Mouse (Mus musculus) hindbrain, postnatal 0 days (tissue): Measurements from ENCODE around the gene Rras. TPM values are rescaled to one million over a fixed set of nuclear protein-coding genes. Genes with fewer than 3 reads are reported as not detected.

Source experiments
- ATAC-seq: fragments of 200-750 bp; cut with Nextera tagmentation; 2 replicates; pipeline ENCODE4 v1.8.0; 2017; ENCODE audit warnings: mild to moderate bottlenecking, moderate TSS enrichment, moderate library complexity
- DNase-seq: peaks from one replicate; pipeline ENCODE4 v3.0.0-alpha.2; 2015; ENCODE audit warnings: low spot score
- H3K27ac ChIP-seq: fragments of 300-500 bp; sonication (generic); 2 replicates; pipeline ENCODE4 v1.5.1; 2014; ENCODE audit warnings: mild to moderate bottlenecking
- H3K27me3 ChIP-seq: fragments of 300-500 bp; sonication (generic); 2 replicates; pipeline ENCODE4 v1.6.1; 2014; ENCODE audit warnings: low read length, mixed read lengths; ENCODE audit not compliant: insufficient read depth
- H3K36me3 ChIP-seq: fragments of 300-500 bp; sonication (generic); 2 replicates; pipeline ENCODE4 v1.6.1; 2014; ENCODE audit warnings: low read length, mixed read lengths; ENCODE audit not compliant: insufficient read depth
- H3K4me1 ChIP-seq: fragments of 300-500 bp; sonication (generic); 2 replicates; pipeline ENCODE4 v1.6.1; 2014; ENCODE audit warnings: antibody characterized with exemption, low read length, mixed read lengths; ENCODE audit not compliant: insufficient read depth
- H3K4me2 ChIP-seq: fragments of 300-500 bp; sonication (generic); 2 replicates; pipeline ENCODE4 v1.6.1; 2014; ENCODE audit warnings: low read depth, mild to moderate bottlenecking, low read length, moderate library complexity, mixed read lengths
- H3K4me3 ChIP-seq: fragments of 300-500 bp; sonication (generic); 2 replicates; pipeline ENCODE4 v1.5.1; 2014; ENCODE audit warnings: low read length
- H3K9ac ChIP-seq: fragments of 300-500 bp; sonication (generic); replicated peaks from 2 replicates; pipeline ENCODE4 v1.6.1; 2014; ENCODE audit warnings: mild to moderate bottlenecking, low read length, moderate library complexity, mixed read lengths
- H3K9me3 ChIP-seq: fragments of 300-500 bp; sonication (generic); 2 replicates; pipeline ENCODE4 v1.6.1; 2016; ENCODE audit warnings: low read length, mixed read lengths
- CTCF ChIP-seq: IDR thresholded peaks from 2 replicates; pipeline ENCODE4 v1.5.1; 2016; ENCODE audit warnings: antibody characterized with exemption, control low read depth, low read depth
- WGBS: fragments of 180-500 bp; shearing (Covaris S2); extraction: QIAGEN DNeasy Blood & Tissue Kit; methylation state at CpG from one replicate; pipeline ENCODE4 v1.1.7; 2014; 5-methylcytosine and 5-hydroxymethylcytosine counted together
- polyA plus RNA-seq: library from polyadenylated mRNA; unstranded; fragments of >200 nt; fragmentation: Nextera tagmentation; extraction: Ambion mirVana; gene quantifications from 2 replicates; pipeline ENCODE4 v1.2.1, GENCODE M21; 2015
- total RNA-seq: library from RNA; depleted of rRNA; stranded (reverse); fragments of >200 nt; gene quantifications from 2 replicates; pipeline ENCODE4 v1.2.3, GENCODE M21; 2014

The Rras gene
- total and polyA plus RNA-seq, 2 experiments from 2014 or later: 16.9 to 18.6 TPM

DNA sequence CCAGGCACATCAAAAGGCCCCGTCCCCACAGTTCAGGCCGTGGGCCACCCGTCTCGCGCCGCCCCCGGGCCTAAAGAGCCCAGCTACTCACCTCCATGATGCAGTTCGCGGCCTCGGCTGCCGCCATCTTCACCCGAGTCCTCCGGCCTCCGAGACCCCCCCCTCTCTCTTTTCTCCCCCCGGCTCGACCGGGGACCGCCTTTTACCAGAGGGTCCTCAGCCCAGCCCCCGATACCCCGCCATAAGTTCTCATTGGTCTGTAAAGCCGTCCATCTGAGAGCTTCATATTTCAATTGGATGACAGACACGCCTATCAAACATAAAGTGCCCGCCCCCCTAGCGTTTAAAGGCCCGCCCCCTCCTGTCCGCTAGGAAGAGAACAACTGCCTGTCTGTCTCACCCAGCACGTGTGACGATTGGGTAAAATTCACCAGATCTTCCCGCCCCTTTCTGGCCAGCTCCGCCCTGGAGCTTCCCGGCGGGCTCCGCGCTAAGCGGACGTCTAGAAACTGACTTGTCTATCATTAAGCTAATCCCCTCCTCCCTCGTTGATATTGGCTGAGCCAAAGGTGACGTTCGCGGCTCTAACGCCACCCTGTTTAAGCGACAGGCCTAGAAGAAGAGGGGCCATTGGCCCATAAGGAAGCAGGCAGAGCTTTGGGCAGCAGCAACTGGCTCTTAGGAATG lies 31.4 kb upstream of the Rras start, which contains the start of gene Prmt1:
TSS of gene Prmt1 (minus strand) at position 377 of the 687 bp plus-strand sequence.
- no peaks in the 10 kb centered on the region for H3K27me3 ChIP-seq
- H3K9ac ChIP-seq: peak within 1 kb of the TSS; percentile 93
- H3K4me1 ChIP-seq: peaks cover 13% of the 10 kb centered on the region
- H3K27ac ChIP-seq: peak within 1 kb of the TSS; percentile 96
- peaks cover 10% of the 10 kb centered on the region for H3K36me3 ChIP-seq
- peak within 1 kb of the TSS; percentile 81 for H3K4me2 ChIP-seq
- H3K9me3 ChIP-seq: no peaks in the 10 kb centered on the region
- DNase-seq (peak; percentile 100), ATAC-seq (peak; percentile 97)
- WGBS: 1% methylated on average over 40 of the region's 42 CpGs
- no peak for TF ChIP-seq CTCF
- H3K4me3 ChIP-seq: peak within 1 kb of the TSS; percentile 97

DNA sequence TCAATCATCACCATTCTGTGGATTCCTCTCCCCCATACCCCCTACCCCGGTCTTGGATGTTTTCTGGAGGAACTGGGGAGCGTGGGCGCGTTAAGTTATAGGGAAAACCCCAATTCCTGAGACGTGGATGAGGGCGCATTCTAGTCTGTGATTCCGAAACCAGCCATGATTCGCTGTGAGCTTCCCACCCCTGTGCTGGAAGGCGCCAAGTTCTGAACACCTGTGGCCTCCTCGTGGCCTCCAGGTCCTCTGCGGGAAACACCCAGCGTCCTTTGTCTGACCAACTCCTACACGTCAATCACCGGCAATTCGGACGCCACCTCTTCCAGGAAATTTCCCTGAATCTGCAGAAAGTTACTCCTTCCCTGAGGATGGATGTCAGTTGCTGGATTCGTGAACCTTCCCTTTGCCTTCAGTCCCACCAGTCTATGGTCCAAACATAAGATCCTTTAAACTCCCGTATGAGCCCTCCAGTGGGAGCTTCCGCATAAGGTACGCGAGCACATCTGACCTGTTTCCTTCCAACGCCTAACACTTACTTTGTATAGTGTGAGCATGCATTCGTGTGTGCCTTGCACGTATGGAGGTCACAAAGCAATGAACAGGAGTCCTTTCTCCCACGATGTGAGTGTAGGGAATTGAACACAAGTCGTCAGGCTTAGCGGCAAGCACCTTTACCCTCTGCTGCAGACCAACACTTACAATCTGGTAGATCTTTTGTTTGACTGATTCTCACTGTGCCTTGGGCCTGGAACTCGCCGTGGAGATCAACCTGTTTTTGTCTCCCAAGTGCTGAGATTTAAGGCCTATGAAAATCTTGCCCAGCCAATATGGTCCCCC lies 30.7 kb upstream of the Rras start:
- Histone ChIP-seq H3K9ac (peak overlapping the region; percentile 71), H3K27me3 (no peaks in the 10 kb centered on the region), H3K4me1 (peaks cover 13% of the 10 kb centered on the region), H3K36me3 (peaks cover 2% of the 10 kb centered on the region; the same call in 1 of the 2 replicates), H3K4me2 (peak overlapping the region; percentile 81), H3K9me3 (no peaks in the 10 kb centered on the region), H3K27ac (peak overlapping the region; percentile 89), H3K4me3 (peak overlapping the region; percentile 97)
- peak; percentile 3; the same call in 1 of the 2 replicates for ATAC-seq
- TF ChIP-seq CTCF: no peak
- WGBS: under 1% methylated on average over 29 of the region's 29 CpGs
- peak; percentile 35 for DNase-seq

DNA sequence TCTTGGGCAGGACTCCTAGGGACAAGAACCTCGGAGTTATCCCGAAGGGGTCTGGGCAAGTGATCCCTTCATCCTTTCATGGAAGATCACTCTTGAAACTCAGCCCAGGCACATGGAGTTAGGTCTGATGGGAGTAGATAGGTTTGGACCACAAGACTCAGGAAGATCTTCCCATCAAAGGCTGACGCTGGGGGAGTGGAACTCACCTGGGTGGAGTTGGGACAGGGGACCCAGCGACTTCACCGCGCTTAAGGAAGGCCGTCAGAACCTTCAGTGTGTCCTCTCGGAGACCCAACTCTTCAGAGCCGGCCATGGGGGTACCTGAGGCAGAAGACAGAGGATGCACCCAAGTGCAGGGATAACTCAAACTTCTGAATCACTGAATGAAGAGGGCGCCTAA lies 21.1 kb upstream of the Rras start:
- TF ChIP-seq CTCF: no peak
- H3K9ac ChIP-seq: peak overlapping the region; percentile 68; the same call in 1 of the 2 replicates
- H3K4me3 ChIP-seq: peak overlapping the region; percentile 50
- H3K27me3 ChIP-seq: no peaks in the 10 kb centered on the region
- WGBS: 12% methylated on average over 10 of the region's 10 CpGs
- H3K27ac ChIP-seq: no peak overlapping the region
- H3K36me3 ChIP-seq: peaks cover 14% of the 10 kb centered on the region
- DNase-seq (no peak), ATAC-seq (no peak)
- peak overlapping the region; percentile 81 for H3K4me2 ChIP-seq
- H3K9me3 ChIP-seq: no peaks in the 10 kb centered on the region
- peaks cover 5% of the 10 kb centered on the region; the same call in 1 of the 2 replicates for H3K4me1 ChIP-seq

DNA sequence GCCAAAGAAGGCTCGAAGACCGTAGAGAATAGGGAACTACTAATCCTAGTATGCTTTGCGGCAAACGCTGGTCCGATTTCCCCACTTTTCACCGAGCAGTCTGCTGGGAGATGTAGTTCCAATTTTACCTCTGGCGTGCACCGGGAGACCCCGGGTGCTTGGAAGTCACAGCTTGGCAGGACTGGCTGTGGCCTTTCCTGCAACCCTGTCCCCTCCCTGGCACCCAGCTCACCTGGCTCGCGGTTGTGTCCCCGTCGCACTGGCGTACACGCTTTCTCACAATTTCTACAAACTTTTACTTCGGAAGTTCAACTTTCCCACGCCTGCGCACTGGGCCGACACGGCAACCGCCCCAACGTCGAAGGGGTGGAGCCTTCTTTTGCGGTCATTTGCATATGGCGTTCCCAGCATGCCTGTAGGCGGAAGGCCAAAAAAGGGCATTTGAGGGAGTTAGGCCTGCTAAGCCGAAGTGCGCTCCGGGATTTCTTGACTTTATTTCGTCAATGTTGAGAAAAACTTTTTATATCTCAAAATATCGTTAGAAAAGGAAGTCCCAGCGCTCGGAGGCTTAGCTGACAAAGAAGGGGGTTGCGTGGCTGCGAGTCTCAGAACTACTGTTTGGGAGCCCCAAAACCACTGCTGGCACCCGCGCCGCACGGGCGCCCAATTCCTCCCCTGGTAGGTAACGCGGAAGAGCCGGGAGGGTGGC lies 20.4 kb upstream of the Rras start, which contains the start of gene Irf3:
TSS of gene Irf3 (plus strand) at position 418 of the 709 bp plus-strand sequence.
- H3K4me2 ChIP-seq: peak within 1 kb of the TSS; percentile 81
- peak within 1 kb of the TSS; percentile 83 for H3K27ac ChIP-seq
- peaks cover 21% of the 10 kb centered on the region for H3K36me3 ChIP-seq
- WGBS: under 1% methylated on average over 43 of the region's 43 CpGs
- H3K9me3 ChIP-seq: no peaks in the 10 kb centered on the region
- ATAC-seq: peak; percentile 93
- H3K4me1 ChIP-seq: peaks cover 5% of the 10 kb centered on the region; the same call in 1 of the 2 replicates
- H3K9ac ChIP-seq: peak within 1 kb of the TSS; percentile 68
- peak within 1 kb of the TSS; percentile 50 for H3K4me3 ChIP-seq
- peak; percentile 99 for DNase-seq
- no peaks in the 10 kb centered on the region for H3K27me3 ChIP-seq
- TF ChIP-seq CTCF: no peak

DNA sequence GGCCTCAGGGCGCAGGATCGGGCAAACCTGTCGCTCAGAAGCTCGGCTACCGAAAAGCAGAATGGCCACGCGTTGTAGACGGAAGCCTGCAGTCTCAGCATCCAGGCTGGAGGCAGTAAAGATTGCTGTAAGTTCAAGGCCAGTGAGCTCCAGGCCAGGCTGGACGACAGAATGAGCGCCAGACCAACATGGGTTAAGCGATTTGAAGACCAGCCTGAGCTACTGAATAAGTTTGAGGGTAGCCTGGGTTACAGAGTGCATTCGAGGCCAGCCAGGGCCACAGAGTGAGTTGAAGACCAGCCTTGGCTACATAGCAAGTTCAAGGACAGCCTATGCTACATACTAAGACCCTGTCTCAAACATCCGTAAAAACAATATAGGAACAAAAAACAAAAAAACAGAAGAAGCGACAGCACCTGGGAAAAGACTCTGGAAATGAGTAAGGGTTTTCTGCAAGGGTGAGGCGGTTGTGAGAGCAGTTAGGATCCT lies 19.8 kb upstream of the Rras start:
- Histone ChIP-seq H3K27ac (peak overlapping the region; percentile 83), H3K4me1 (peaks cover 5% of the 10 kb centered on the region; the same call in 1 of the 2 replicates), H3K4me2 (peak overlapping the region; percentile 81), H3K27me3 (no peaks in the 10 kb centered on the region), H3K9ac (peak overlapping the region; percentile 68), H3K36me3 (peaks cover 27% of the 10 kb centered on the region), H3K4me3 (peak overlapping the region; percentile 50), H3K9me3 (no peaks in the 10 kb centered on the region)
- no peak for TF ChIP-seq CTCF
- ATAC-seq: no peak
- DNase-seq: no peak
- 5% methylated on average over 15 of the region's 15 CpGs for WGBS

DNA sequence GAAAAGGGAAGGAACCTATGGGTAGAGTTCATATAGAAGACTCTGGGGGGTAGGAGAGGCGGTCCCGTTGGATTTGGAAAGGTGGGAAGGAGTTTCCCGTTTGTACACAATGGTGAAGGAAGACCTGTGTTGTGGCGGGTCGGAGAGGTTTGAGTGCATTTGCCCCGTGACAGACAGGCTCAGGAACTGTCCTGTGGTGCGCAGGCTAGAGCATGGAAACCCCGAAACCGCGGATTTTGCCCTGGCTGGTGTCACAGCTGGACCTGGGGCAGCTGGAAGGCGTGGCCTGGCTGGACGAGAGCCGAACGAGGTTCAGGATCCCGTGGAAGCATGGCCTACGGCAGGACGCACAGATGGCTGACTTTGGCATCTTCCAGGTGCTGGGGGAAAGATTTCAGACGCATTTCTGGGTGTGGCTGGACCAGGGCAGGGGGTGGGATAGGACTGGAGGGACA lies 19.2 kb upstream of the Rras start, which contains the start of gene Bcl2l12:
TSS of gene Bcl2l12 (minus strand) at position 212 of the 455 bp plus-strand sequence.
- H3K27ac ChIP-seq: peak within 1 kb of the TSS; percentile 83
- ATAC-seq (no peak), DNase-seq (peak; percentile 56)
- no peaks in the 10 kb centered on the region for H3K9me3 ChIP-seq
- no peaks in the 10 kb centered on the region for H3K27me3 ChIP-seq
- peaks cover 32% of the 10 kb centered on the region for H3K36me3 ChIP-seq
- peak within 1 kb of the TSS; percentile 68 for H3K9ac ChIP-seq
- H3K4me3 ChIP-seq: peak within 1 kb of the TSS; percentile 50
- peaks cover 5% of the 10 kb centered on the region; the same call in 1 of the 2 replicates for H3K4me1 ChIP-seq
- TF ChIP-seq CTCF: no peak
- 3% methylated on average over 18 of the region's 18 CpGs for WGBS
- H3K4me2 ChIP-seq: peak within 1 kb of the TSS; percentile 81
